Mouse (Mus musculus): ENCODE data around the gene Ldlrad3.

Gene Ldlrad3

DNA sequence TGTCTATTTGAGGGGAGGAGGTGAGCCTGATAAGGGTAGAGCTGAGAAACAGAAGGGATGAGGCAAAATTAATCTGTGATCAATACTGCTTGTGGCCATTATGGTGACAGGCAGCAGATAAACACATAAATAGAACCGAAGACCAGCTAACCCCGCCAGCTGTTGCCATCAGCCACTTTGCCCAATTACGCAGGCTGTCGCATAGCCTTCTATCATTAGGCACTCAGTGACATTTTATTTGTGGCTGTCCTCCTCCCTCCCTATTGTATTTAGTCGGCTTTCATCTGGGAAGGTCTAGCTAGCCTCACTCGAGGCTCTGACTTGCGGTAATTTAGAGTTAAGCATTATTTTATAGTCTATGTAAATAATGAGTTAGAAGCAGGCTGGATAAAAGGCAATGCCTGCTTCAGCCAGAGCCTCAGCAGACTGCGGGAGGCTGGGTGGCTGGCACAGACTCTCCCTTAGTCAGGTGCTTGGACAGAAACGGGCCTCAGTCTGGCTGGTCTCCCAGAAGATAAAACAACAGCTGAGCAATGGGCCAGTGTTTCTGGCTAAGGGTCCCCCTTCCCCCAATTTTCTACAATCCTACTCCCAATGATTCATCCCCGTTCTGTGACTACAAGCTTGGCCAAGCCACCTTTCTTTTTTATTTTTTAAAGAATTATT, 147.8 kb downstream of the Ldlrad3 start:
- DNase-seq (ENCODE audit: low spot score) = peak; percentile 41

DNA sequence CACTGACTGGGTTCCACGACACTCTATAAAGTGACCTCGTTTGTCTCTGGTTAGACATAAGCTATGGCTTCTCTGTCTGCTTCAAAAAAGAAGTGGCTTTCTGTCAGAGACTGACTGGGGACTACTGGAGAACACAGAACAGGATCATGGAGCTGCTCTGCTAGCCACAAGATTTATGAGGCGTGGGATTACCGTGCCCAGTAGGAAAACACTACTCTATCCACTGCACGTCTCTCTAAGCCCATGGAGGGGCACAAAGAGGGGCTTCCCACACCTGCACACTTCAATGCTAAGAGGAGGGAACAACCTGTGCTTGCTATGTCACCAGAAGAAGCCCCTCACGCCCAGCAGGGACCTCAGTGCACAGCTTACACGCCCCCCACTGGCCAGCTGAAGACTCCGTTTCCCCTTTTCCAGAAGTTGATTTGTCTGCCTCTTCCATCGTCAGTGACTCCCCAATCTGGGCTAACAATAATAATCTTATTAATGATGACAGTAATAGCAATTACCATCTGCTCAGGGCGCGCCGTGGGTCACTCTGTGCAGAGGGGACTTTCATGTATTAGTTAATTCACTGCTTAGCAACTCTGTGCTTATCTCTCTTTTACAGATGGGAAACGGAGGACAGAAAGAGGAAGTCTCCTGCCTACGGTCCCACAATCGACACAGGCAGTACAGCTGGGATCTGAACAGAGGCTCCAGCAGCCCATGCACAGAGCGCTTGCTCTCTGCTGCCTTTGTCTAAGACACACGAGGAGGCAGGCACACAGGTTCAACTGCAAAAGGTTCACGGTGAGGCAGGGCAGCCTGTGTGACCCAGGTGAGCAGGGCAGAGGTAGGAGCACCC, 149.3 kb downstream of the Ldlrad3 start:
- no peak for DNase-seq (ENCODE audit: low spot score)

DNA sequence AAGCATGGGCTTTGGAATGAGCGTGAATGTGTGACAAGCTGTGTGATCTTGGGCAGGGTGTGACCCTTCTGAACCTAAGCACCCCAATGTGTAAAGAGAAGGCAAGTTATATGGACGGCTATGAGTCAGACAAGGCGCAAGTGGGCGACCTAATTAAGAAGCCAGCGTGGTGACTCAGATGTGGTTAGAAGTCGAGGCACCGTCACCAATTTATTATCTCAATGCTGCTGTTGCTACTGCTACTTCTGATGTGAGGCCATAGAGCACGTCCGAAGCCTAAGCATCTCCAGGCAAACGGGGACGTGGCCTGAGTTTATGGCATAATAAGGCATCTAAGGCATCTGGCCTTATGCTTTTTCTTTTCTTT, 151.7 kb downstream of the Ldlrad3 start:
- no peak for DNase-seq (ENCODE audit: low spot score)

DNA sequence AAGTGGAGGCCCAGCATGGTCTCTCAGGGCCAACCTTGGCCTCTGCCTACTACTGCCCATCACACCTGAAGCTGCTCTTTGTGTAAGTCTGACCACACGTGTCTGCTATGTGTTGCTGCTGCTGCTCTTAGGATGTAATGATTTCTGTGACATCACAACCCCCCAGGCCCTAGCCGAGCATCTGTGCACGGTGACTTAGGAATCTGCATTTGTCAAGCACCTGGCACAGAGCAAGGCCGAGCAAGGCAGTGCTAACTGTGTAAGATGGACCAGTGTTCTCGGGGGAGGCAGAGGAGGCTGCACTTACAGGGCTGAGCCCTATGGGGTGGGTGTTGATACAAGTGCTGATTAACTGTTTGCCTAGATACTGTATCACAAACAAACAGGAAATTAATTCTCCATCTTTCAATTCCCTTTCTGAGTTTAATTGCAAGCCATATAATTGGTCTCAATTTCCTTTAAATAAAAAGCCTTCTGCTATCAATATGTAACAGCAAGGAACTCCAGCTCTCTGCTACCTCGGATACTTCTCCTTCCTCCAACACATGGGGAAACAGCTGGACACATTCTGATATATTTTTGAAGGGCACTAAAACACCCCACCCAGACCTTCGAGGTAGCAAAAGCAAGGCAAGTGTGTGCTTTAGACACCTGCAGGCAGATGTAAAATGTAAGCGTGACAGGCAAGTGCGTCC, 152.2 kb downstream of the Ldlrad3 start:
- DNase-seq (ENCODE audit: low spot score) = no peak

DNA sequence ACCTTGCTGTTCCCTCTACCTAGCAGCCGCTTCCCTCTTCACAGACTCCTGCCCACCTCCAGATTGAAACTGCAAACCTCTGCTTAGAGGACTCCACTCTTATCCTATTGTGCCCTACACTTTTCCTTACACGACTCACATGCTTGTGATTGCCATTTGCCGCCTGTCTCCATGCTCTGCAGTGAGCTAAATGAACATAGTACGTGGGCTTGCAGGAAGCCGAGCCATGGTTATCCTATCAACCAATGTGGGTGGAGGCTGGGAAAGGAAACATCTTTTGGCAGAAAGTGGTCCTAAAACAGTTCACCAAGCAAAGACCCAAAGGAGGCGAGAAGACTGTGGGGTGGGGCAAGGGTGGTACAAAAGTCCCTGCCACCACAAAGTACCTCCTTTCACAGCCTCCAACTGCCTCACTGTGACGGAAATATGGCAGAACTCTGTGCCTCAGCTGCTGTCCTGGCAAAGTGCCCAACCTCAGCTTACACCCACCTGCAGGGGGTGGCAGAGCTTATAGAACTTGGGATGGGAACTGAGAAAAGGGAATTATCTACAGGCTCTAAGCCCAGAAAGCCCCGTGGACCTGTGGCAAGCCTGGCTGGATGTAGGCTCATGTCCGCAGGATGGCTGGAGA, 153.4 kb downstream of the Ldlrad3 start:
- DNase-seq (ENCODE audit: low spot score) = no peak

DNA sequence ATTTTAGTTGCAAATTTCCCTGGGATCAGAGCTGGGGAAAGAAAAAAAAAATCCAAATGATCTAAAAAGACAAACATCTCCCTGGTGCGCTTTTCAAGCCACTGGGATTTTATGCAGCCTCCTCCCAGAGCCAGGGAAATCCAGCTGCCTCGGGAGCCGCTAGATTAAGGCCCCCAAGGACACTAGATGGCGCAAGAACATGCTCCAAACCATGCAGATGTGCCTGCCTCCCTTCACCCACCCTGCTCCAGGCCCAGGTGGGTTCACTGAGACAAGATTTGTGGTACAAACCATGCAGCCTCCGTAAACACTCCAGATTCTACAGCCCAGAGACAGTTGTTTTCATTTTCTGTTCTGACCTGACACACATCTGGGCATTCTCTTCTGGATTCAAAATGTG, 155.5 kb downstream of the Ldlrad3 start:
- no peak for DNase-seq (ENCODE audit: low spot score)

DNA sequence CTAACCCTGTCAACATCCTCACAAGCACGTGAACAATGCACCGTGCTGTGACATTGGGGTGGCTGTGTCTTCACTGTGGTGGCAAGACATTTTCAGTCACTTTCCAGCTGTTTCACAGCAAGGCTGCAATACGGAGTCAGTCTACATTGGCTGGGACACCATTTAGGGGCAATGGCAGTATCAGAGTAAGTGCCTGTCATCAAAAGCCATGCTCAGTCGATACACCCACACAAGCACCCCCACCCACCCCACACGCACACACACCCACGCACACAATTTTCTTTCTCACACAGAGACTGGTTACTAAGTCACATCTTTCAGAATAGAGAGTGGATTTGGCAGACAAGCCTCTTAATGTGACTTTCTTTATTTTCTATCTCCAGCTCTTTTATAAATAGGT, 156.0 kb downstream of the Ldlrad3 start:
- DNase-seq (ENCODE audit: low spot score) = no peak

DNA sequence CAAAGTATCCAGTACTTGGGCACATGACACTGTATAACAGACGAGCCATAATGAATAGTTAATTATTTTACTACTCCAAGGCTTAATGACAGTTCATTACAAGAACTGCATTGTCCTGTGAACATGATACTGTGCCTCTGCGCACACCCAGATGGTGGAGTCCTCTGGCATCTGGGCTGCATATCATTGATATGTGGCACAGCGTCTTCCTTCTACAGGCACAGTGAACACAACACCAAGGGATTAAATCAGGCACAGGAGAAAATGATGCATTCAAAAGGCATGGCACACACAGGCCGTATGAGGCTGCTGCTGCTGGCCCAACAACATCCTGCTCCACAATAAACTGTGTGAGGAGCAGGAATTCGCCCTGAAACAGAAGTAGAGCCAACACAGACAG, 156.5 kb downstream of the Ldlrad3 start:
- DNase-seq (ENCODE audit: low spot score) = no peak

DNA sequence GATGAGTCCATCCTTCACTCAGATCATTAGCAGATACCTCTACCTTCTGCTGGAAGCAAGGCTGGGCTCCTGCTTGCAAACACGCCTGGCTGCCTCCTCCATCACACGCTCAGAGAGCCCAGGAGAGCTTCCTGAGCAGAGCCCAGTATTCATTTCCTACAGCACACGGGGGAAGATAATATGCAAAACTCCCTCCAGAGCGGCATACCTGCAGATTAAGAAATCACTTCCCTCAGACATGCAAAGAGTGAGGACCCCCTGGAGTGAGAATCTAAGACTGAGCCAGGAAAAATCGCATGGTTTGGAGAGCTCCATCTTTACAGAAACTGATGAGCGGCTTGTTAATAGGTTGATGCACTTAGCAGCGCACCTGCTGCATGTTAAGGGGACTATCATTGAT, 158.9 kb downstream of the Ldlrad3 start:
- DNase-seq (ENCODE audit: low spot score) = no peak

DNA sequence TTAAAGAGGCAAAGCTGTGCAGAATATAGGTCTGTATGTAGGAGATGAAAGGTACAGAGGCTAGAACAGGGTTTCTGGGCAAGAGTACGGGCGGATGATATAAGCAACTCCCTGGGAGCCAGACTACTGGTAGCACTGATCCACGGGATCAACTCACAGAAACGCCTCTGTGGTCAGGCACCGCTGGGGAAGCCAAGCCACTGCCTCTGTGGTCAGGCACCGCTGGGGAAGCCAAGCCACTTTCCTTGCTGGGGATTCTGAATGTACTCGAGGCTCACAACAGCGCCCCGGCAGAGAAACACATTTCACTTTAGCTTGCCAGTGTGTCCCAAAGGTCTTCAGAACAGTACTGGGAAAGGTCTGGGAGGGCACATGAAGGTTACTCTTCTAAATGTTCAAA, 160.0 kb downstream of the Ldlrad3 start:
- no peak for DNase-seq (ENCODE audit: low spot score)

DNA sequence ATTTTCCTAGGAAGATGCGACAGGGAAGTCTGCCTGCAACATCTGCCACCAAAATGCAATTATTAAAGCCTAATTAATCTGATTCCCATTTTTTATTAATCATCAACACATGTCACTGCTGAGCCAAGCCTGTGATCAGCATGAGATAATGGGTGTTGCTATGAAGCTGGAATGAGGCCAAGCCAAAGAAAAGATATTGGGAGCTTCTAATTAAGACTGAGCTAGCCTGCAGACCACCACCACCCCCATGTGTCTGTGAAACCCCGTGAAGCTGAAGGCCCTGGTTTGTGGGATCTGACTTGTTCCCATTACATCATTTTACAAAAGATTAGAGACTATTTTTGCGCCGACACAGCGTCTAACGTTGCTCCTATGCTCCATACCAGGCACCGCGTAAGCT, 161.7 kb downstream of the Ldlrad3 start:
- no peak for DNase-seq (ENCODE audit: low spot score)

DNA sequence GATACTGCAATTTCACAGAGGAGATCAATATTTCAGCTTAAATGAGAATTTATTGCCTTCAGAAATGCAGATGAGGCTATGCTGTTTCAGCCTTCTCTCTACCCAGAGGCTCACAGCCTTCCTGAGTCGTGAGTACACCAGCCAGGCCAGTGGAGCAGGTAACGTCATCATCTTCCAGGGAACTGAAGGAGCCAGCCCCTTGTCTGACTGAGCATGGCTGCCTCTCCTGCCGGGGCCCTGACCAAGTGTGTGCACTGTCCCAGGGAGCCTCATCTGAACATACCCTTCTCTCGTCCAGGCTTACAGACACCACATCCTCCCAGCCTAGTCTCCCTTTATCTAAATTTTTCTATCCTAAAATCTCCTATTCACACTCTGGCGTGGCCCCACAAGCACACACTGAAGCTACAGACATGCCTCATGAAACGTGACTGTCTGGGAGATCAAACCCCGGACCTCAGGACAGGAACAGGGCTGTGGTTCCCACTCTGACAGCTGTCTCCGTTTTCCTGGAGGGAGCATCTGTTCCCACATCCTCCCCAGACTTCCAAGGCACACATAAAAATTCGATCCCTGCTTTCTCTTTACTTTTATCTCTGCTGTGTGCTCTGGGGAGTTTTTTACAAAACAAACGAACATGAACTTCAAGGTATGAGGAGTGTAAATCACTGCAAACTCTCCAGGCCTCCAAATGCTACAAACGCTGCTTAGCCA, 164.7 kb downstream of the Ldlrad3 start:
- no peak for DNase-seq (ENCODE audit: low spot score)

DNA sequence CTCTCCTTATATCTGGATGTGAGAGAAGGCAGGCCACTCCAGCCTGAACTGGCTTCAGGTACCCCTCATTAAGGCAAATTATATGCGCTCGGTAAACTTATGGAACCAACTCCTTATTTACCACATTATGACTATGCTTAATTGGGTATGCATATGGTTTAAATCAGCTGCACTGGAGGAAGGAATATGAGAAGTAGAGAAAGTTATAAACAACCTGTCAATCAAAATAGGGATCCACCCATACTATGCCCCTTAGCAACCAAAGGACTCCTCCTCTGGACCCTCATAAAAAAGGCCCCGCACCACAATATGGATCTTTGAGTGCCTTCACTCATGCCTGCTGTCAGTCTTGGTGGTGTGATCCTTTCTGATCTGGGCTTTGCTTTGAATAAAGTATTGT, 165.6 kb downstream of the Ldlrad3 start:
- DNase-seq (ENCODE audit: low spot score) = no peak

DNA sequence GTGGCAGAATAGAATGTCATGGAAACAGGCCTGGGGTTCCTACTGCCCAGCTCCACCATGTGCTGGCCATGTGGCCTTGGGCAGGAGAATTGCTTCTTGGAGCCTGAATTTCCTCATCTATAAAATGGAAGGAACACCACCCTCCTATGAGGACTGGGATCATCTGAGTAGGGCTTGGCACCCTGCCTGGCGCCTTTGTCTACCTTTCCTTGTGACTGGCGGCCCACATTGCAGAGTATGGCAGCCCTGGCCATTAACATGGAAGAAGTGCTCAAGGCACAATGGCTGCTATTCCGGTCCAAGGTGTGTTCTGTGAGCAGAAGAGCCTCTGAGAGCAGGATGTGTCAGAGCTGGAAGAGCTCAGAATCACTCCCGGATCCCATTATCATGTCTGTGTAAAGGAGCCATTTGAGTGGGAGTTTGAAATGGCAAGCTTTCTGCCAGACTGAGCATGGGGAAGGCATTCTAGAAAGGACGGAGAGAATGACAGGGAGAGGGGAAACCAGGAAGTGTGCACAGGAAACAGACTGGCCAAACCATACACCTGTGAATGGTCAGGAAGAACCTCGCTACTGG, 171.6 kb downstream of the Ldlrad3 start:
- DNase-seq (ENCODE audit: low spot score) = no peak

DNA sequence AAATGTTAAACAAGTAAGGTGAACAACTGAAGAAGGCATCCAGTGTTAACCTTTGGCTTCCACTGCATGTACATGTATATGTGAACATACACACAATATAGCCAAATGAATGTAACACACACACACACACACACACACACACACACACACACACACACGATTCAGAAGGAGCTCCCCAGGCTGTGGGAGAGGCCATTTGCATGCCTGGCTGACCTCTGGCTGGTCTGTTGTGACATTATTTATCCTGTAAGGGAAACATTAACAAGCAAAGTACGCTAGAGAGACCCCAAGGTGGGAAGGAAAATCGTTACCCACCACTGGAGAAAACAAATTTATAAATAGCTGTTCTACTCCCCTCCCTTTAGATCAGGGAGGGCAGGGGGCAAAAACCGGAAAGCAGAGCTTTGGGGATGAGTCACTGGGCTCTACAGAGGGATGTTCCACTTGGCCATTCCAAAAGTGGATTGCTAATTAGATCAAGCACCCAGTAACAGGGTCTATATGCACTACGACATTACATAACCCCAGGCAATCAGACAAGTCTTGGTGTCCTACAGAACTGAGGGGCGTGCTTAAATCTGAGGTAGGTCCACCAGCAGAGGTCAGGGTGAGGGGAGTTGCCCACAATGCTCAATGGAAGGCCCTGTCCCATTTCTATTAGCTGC, 174.7 kb downstream of the Ldlrad3 start:
- no peak for DNase-seq (ENCODE audit: low spot score)

DNA sequence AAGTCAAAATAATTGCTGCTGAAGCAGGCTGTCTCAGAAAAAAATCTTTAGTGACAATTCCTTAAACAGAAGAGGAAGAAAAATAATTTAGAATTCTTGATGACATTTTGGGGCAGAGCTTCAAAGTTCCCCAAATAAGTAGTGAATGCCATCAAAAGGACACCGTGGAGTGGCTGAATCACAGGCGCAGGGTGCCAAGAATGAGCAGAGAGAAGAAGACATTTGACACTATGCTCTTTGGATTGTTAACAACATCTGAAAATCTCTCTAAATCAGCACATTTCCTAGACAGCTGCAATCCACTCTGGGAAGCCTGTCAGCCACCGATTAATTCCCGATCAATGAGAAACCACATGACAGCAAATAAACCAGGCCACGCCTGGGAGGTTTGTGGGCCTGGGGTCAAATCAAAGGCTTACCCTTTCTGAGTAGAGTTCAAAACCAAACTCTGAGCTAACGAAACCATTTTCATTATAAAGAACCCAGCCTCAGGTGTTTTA, 176.4 kb downstream of the Ldlrad3 start:
- no peak for DNase-seq (ENCODE audit: low spot score)

DNA sequence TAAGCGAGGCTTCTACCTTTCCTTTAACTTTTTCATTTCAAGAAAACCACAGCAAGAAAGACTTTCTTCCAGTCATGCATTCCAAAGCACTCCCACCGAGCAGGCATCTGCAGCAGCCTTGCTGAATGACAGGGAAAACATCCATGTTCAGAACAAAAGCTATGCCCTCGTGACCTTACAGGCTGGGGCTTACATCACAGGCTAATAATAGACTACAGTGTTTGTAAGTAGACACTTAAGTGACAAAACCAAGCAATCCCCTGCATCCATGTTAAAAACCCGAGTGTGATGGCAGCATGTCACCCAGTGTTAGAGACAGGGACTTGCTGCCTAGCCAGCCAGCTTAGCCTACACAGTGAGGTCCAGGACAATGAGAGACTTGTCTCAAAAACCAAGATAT, 180.0 kb downstream of the Ldlrad3 start:
- DNase-seq (ENCODE audit: low spot score) = no peak

DNA sequence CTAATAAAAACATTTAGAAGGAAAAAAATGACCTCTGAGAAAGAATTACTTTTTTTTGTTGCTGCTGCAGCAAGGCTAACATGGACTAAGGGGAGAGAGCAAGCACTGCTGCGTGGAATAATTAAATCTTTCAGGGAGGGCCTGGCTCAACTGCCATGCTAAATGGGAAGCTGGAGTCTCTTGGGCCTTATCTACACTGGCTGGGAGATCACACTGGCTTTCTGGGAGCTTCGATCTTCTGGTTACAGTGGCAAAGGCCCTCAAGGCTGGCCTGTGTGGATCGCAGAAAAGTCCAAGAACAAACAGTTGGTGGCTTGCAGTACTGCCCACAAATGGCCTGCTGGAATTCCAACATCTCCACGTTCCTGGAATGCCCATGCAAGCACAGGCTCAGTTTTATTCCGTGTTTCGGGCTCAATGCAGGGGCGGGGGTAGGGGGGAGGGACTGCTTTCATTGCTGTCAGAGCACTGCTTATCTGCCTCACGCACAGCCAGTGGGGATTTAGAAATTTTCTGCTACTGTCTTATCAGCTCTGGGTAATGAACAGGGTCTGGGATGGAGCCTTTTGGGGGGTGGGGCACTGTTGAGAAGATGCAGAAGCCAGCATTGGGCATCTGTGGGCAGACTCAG, 180.7 kb downstream of the Ldlrad3 start:
- DNase-seq (ENCODE audit: low spot score) = no peak

DNA sequence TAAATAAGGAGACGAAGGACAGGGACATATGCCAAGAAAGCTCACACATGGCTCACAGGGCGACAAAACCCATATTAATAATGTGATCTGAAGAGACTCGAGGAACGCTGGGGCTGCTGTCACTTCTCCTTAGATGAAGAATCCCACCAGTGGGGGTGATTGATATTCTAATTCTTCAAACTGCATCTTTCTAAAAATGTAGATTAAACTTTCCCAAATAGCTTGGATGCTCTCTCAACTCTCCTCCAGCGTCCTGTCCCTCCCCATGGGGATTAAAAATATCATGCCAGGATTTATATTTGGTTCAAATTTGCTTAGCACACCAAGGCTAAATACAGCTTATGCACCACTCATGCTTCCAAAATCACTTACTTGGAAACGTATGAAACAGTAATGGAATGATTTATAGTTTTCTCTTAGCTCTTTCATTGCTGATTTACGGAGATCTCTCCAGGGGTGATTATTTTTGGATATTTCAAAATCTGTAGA, 182.4 kb downstream of the Ldlrad3 start:
- no peak for DNase-seq (ENCODE audit: low spot score)

All from ovary, adult 18-20 months (tissue).